Comparison of ENCODE assay signal across 8 mouse cellular contexts in the genomic region with DNA sequence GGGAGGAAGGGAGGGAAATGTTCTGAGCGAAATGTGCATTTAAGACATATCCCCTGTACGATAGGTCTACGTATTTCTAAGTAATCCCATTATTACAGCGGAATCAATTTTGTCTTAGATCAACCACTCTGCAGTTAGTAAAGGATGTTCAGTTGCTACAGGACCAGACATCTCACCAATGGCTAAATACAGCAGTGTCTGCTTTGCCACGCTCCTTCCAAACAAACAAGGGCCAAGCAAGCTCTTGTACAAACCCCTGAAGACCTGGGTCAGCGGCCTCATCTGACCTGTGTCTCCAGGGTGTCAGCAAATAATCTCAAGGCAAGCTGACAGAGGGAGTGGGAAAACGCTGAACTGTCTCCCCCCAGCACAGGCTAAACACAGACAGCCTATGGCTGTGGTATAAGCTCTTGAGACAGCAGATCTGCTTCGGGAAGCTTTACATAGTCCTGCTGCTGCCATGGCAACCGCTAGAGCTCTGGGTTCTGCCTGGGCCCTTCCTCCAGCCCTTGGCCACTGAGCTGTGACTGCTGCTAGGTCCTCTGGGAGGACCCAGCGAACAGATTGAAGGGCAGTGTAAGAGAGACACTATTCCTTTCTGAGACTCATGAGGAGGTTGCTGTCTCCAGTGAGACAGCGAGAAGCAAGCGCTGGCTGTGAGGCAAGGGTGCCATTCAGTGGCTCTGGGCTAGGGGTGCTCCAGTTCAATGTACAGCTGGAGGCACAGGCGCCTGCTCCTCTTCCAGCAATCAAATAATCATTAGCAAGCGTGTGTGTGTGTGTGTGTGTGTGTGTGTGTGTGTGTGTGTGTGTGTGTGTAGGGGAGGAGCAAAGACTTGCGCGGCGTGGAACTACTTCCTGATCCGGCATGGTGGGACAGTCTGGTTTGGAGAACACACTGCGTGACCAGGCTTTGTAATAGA. TPM values are rescaled to one million over a fixed set of nuclear protein-coding genes. Genes with fewer than 3 reads are reported as not detected.
A peak's percentile ranks its signal among the peaks of the same experiment; 100 is the strongest.
DNase-seq lines count a peak whose midpoint lies in the region; ATAC-seq and TF ChIP-seq lines count a peak whose summit lies in the region.

No protein-coding gene starts in this region.

- TF ChIP-seq EP300 in heart, adult 2 months (IDR thresholded peaks at IDR 0.05; ENCODE audit: insufficient read depth, low read depth, low read length), result no peak
- no peak for TF ChIP-seq EP300 in heart, postnatal 0 days (IDR thresholded peaks at IDR 0.05; ENCODE audit: low read depth)
- TF ChIP-seq EP300 in lung, postnatal 0 days (IDR thresholded peaks at IDR 0.05), result no peak

- intact Hi-C loops in heart, adult 2 months (cut with DNase I), result no loop called here
- intact Hi-C loops in heart, postnatal 25 days (cut with DNase I), result no loop called here

- H3K27me3 ChIP-seq in heart, adult 2 months (ENCODE audit: control insufficient read depth, insufficient read depth, low read length), result no peaks in the 10 kb centered on the region
- H3K27me3 ChIP-seq in embryonic facial prominence, embryonic 10.5 days (replicated peaks; ENCODE audit: low read depth, poor library complexity, severe bottlenecking), result no peaks in the 10 kb centered on the region
- H3K27me3 ChIP-seq in heart, postnatal 0 days (ENCODE audit: control insufficient read depth, insufficient read depth, low read length), result no peaks in the 10 kb centered on the region
- no peaks in the 10 kb centered on the region for H3K27me3 ChIP-seq in lung, postnatal 0 days (replicated peaks; ENCODE audit: insufficient read depth, low read length)

- no peak overlapping the region for H3K4me3 ChIP-seq in heart, adult 2 months
- H3K4me3 ChIP-seq in embryonic facial prominence, embryonic 10.5 days, result peak overlapping the region; percentile 43
- no peak overlapping the region for H3K4me3 ChIP-seq in heart, postnatal 0 days (ENCODE audit: low read depth, low read length)
- H3K4me3 ChIP-seq in lung, postnatal 0 days (ENCODE audit: low read depth, low read length), result no peak overlapping the region

- no peaks in the 10 kb centered on the region for H3K9me3 ChIP-seq in embryonic facial prominence, embryonic 10.5 days
- H3K9me3 ChIP-seq in heart, postnatal 0 days (replicated peaks; ENCODE audit: control insufficient read depth, low read length), result no peaks in the 10 kb centered on the region
- no peaks in the 10 kb centered on the region for H3K9me3 ChIP-seq in lung, postnatal 0 days (ENCODE audit: low read length)

- H3K4me2 ChIP-seq in heart, postnatal 0 days (ENCODE audit: low read depth, low read length), result peak overlapping the region; percentile 31
- no peak overlapping the region; the same call in 1 of the 2 replicates for H3K4me2 ChIP-seq in lung, postnatal 0 days (replicated peaks; ENCODE audit: low read depth, low read length)

- TF ChIP-seq CTCF in heart, adult 2 months (IDR thresholded peaks at IDR 0.05), result peak; percentile 19; the same call in 1 of the 2 replicates
- no peak for TF ChIP-seq CTCF in heart, postnatal 0 days (IDR thresholded peaks at IDR 0.05; ENCODE audit: low read depth)
- 0 out of 2 replicates have a peak, but pooled peaks have one; percentile 5 for TF ChIP-seq CTCF in lung, postnatal 0 days (IDR thresholded peaks at IDR 0.05)

- TF ChIP-seq POLR2A in heart, adult 2 months (IDR thresholded peaks at IDR 0.05; ENCODE audit: insufficient read depth, low read depth, low read length), result no peak

- H3K4me1 ChIP-seq in heart, adult 2 months (ENCODE audit: control insufficient read depth, insufficient read depth, low read length), result no peaks in the 10 kb centered on the region
- H3K4me1 ChIP-seq in embryonic facial prominence, embryonic 10.5 days, result peaks cover 15% of the 10 kb centered on the region
- no peaks in the 10 kb centered on the region for H3K4me1 ChIP-seq in heart, postnatal 0 days (ENCODE audit: control insufficient read depth, insufficient read depth)
- no peaks in the 10 kb centered on the region for H3K4me1 ChIP-seq in lung, postnatal 0 days (ENCODE audit: insufficient read depth, low read depth, low read length)

- H3K27ac ChIP-seq in heart, adult 2 months, result no peak overlapping the region
- peak overlapping the region; percentile 77 for H3K27ac ChIP-seq in embryonic facial prominence, embryonic 10.5 days (replicated peaks)
- H3K27ac ChIP-seq in heart, postnatal 0 days (ENCODE audit: low read depth), result no peak overlapping the region; the same call in 1 of the 2 replicates
- no peak overlapping the region for H3K27ac ChIP-seq in lung, postnatal 0 days (ENCODE audit: low read length)

- ATAC-seq in heart, postnatal 0 days (ENCODE audit: insufficient read depth, low read depth), result peak; percentile 77
- ATAC-seq in lung, postnatal 0 days, result peak; percentile 84

- no peak overlapping the region for H3K9ac ChIP-seq in heart, adult 2 months (ENCODE audit: low read depth, low read length)
- H3K9ac ChIP-seq in heart, postnatal 0 days (replicated peaks; ENCODE audit: low read depth, low read length), result no peak overlapping the region
- H3K9ac ChIP-seq in lung, postnatal 0 days (replicated peaks; ENCODE audit: low read depth), result no peak overlapping the region

- no peaks in the 10 kb centered on the region for H3K36me3 ChIP-seq in heart, adult 2 months (ENCODE audit: control insufficient read depth, insufficient read depth, low read length)
- H3K36me3 ChIP-seq in embryonic facial prominence, embryonic 10.5 days (replicated peaks), result no peaks in the 10 kb centered on the region
- no peaks in the 10 kb centered on the region for H3K36me3 ChIP-seq in heart, postnatal 0 days (replicated peaks; ENCODE audit: control insufficient read depth, insufficient read depth, low read length)
- no peaks in the 10 kb centered on the region for H3K36me3 ChIP-seq in lung, postnatal 0 days (ENCODE audit: insufficient read depth, low read length)

- H3K79me2 ChIP-seq in heart, adult 2 months (replicated peaks; ENCODE audit: control insufficient read depth, insufficient read depth, low read length), result no peaks in the 10 kb centered on the region

- WGBS in heart, adult 2 months, result 56% methylated on average over 19 of the region's 19 CpGs
- 43% methylated on average over 19 of the region's 19 CpGs for WGBS in embryonic facial prominence, embryonic 10.5 days
- WGBS in heart, postnatal 0 days, result 50% methylated on average over 19 of the region's 19 CpGs
- 38% methylated on average over 19 of the region's 19 CpGs for WGBS in lung, postnatal 0 days

- peak in 1 of 2 experiments; percentile 9 for DNase-seq in heart, adult 2 months
- no peak for DNase-seq in heart, postnatal 25 days (ENCODE audit: low spot score)
- DNase-seq in embryonic facial prominence, embryonic 10.5 days (ENCODE audit: low spot score), result peak; percentile 82
- DNase-seq in heart, postnatal 0 days (ENCODE audit: low spot score), result peak; percentile 35
- DNase-seq in kidney, postnatal 36 days, result peak; percentile 33 to 55
- peak; percentile 68 for DNase-seq in lung, postnatal 0 days (ENCODE audit: low spot score)
- DNase-seq in right cerebral cortex, adult 2 months (ENCODE audit: low spot score in 2 of 2), result peak; percentile 76 to 88
- no peak for DNase-seq in thymus, postnatal 4 days

RNA-seq across cellular contexts. Expression of a gene that starts 20.2 kb away (rescaled TPM):
- under 1 TPM; 0.11 to 0.16 TPM for total RNA-seq in heart, adult 2 months (2021)
- 0.12 TPM in 1 of 2 replicates, not detected in the other for polyA plus RNA-seq in heart, adult 2 months (2012; rRNA removed)
- under 1 TPM; 0.08 to 0.22 TPM for total RNA-seq in heart, postnatal 25 days (2021)
- polyA plus RNA-seq in embryonic facial prominence, embryonic 10.5 days (2016; fragmentation: Nextera tagmentation; extraction: Ambion mirVana), result 3.4 and 6.1 TPM in 2 replicates
- total RNA-seq in heart, postnatal 0 days (2014; rRNA removed; ENCODE audit: low replicate concordance), result 0.35 and 0.80 TPM in 2 replicates
- polyA plus RNA-seq in heart, postnatal 0 days (2015; fragmentation: Nextera tagmentation; extraction: Ambion mirVana), result 0.66 and 0.67 TPM in 2 replicates
- 0.42 and 0.43 TPM in 2 replicates for polyA plus RNA-seq in lung, postnatal 0 days (2015; fragmentation: Nextera tagmentation; extraction: Ambion mirVana)

Comparison
In these comparisons a context has a peak if more than half of its experiments do, and no peak if none do; other contexts are left out.
1. DNase-seq: peak in embryonic facial prominence, embryonic 10.5 days (single experiment), heart, postnatal 0 days (single experiment), kidney, postnatal 36 days (2 of 2), lung, postnatal 0 days (single experiment) and right cerebral cortex, adult 2 months (2 of 2); none in heart, postnatal 25 days (single experiment) and thymus, postnatal 4 days (single experiment).